Mouse (Mus musculus) gastrocnemius, postnatal 14 days (tissue): ENCODE data around the gene Gsc2. TPM values are rescaled to one million over a fixed set of nuclear protein-coding genes. Genes with fewer than 3 reads are reported as not detected.
"Not testable (repeated sequence)": the region's sequence is repeated elsewhere in the genome, so short reads cannot be mapped to it uniquely, and the experiment has no call there.

Experiments used
- DNase-seq: peaks from one replicate; pipeline ENCODE4 v3.0.0; 2021; ENCODE audit warnings: mixed read lengths
- intact Hi-C: fragments of 180-260 bp; cut with DNase I; formaldehyde crosslinking; loops from one replicate; pipeline ENCODE4 v1.15.1; 2025; ENCODE audit warnings: low total_unique reads
- long read RNA-seq, 2 experiments: library from polyadenylated mRNA; stranded (forward); transcript quantifications; one replicate each; pipeline ENCODE4 v2.0.0; 2021
- total RNA-seq, 2 experiments: library from RNA; stranded (reverse); gene quantifications; 2 replicates each; pipeline ENCODE4 v1.2.3; 2021

Gsc2 gene
- total RNA-seq = not detected
- long read RNA-seq, experiment 1 = 0 reads
- long read RNA-seq, experiment 2 = 0 reads

DNA sequence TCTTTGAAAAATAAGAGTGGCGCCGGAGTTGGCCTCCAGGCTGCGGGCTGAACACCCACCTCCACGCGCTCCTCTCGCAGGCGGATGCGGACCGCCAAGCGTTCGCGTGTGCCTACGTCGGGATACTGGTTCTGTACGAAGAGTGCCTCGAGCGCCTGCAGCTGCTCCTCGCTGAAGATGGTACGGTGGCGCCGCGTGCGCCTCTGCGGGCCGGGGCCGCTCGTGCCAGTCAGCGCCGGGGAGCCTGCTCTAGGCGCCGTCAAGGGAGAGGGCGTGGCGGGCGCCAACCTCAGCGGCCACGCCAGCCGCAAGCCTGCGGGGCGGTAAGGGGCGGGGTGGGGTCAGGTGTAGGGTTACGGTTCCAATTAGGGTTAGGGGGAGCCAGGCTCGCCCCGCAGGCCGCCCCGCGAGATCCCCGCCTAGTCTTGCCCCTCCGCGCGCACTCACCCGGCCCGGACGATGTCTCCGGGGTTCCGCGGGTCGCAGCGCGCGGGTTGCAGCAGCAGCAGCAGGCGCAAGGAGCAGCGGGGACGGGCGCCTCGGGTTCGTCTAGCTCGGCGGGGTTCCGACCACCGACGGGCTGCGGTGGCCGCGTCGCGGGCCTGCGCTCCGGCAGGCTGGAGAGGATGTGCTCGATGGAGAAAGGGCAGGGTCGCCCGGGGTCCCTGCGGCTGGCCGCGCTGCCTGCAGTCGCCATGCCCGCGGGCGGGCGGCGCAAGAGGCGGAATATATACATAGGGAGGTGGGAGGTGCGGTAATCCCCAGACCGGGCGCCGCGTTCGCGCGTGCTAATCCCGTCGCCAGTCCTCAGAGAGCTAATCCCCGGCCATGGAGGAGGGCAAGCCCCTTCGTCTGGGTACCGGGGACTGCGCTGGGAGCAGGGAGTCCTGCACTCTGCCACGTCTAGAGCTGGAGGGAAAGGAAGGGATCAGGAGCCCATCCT, at the start of gene Gsc2:
Gsc2 (minus strand) TSS at position 753 of the 943 bp plus-strand sequence.
- intact Hi-C loops = loop anchor here (5.0 kb wide), 2 partner anchors 73 to 133 kb away; no protein-coding TSS in a partner anchor
- DNase-seq = no peak

DNA sequence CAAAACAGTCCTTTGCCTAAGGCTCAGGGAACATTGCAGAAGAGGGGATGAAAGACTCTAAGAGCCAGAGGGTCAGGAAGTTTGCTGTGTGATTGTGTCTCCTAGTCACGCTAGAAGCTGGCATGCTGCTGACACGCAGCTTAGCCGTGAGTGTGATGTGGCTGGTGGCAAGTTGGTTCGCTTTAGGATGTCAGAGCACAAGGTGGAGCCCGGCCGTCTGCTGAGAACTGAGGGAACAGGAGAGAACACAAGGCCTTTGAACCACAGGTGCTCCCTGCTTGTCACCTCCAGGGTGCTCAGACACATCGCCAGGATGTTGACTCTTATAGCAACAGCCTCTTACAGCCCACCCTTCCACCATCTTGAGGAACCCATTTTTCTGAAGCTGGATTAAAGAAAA, 47.2 kb upstream of the Gsc2 start:
- intact Hi-C loops = no loop called here
- DNase-seq = no peak

DNA sequence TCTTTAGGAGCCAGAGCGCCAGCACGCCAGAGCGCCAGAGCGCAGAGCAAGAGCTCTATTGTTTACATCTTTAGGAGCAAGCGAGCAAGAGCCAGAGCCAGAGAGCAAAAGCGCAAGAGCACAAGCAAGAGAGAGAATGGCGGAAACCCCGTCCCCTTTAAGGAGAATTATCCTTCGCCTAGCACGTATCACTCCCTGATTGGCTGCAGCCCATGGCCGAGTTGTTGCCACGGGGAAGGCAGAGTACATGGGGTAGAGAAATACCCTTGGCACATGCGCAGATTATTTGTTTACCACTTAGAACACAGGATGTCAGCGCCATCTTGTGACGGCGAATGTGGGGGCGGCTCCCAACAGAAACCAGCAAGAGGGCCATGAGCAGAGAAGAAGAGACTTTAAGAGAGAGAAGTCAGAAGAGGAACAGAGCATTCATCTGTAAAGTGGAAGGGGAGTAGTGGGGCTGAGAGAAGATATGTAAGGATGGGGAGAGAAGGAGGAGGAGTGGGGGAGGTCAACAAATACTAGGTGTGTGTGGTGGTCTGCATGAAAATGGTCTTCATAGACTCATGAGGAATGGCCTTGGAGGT, 41.3 kb upstream of the Gsc2 start:
- intact Hi-C loops, DNase-seq: not testable (repeated sequence)

DNA sequence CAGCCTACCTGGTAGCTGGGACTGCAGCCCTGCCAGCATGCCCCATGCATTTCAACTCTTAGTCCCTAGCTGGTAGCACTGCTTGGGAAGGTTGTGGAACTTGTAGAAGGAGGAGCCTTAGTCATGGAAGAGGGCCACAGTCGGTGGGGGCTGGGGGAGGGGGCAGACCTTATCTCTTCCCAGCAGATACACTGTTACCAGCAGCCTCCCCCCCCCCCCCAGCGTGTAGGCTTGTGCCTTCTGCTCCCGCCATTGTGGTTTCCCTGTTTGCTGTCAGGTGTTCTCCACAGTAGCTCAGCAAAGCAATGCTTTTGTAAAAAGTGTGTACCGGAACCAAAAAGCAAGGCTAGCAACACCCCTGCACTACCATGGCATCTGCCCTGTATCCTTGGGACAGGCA, 36.8 kb upstream of the Gsc2 start:
- DNase-seq = no peak
- intact Hi-C loops = no loop called here

DNA sequence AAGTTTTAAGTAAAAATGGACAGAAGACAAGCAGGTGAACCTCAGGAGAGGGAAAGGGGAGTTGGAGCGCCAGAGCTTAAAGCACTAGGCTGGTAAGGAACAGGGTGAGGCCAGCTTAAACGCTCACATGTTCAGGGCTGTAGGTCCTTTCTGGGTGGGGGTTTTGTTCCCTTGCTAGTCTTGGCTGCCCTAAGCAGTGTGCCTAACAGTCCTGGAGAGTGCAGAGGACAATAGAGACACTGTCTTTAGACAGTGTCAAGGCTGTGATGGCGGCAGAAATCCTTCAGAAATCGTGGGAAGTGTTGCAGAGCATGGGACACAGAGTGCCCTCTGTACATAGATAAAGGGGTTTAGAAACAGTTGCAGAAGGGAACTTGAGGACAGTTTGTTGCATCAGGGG, 35.2 kb upstream of the Gsc2 start:
- no peak for DNase-seq

DNA sequence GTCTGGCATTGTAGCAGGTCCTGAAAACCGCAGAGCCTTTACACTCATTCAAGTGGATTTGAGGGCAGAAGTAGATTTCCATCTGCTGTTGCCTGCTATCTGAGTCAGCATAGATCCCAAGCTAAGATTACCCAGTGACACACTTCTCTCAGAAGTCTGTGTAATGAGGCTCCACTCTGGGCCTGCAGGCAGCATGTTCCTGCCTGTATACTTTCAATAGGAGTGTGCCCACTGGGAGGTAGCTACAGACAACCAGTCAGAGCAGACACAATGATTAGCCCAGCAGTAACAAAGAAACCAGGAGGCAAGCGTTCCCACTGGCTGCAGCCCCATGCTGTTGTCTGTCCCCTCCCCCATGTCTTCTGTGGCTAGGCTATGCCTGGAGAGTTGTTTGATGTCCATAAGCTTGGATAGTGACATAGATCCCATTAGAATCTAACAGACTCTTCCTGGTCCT, 34.6 kb upstream of the Gsc2 start:
- intact Hi-C loops = no loop called here
- no peak for DNase-seq

More for the DNA sequence above, 35.2 kb upstream of the Gsc2 start:
- intact Hi-C loops = no loop called here

DNA sequence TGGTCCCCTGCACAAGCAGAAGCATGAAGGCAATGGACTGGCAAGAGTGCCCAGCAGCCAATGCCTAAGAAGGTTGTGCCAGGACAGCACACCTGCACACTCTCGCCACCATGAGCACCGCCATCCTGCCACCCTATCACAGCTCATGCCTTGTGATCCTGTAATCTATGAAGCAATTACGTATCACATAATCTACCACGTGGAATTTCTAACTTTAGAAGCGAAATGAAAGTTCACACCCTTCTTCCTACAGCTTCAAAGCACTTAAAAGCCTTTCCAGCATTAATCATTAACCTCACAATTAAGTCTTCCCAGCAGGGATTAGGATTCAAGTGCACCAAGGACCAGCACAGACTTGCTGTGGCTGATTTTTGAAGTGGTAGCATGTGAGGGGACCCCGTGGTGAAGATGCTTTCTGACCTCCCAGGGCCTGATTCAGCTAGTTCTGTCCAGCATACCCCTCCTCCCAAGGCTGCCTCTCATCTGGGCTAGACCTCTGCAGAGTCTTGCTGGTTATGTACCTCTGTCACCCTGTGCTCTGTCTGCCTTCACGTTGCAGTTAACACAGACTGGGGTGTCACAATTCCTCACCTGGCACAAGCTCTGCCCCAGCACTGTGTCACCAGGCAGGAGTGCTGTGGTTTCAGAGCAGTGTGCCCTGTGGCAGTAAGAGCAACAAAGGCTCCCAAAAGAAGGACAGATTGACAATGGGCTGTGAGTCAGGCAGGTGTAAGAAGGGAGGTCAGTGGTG, 30.4 kb upstream of the Gsc2 start:
- intact Hi-C loops = no loop called here
- DNase-seq = no peak

DNA sequence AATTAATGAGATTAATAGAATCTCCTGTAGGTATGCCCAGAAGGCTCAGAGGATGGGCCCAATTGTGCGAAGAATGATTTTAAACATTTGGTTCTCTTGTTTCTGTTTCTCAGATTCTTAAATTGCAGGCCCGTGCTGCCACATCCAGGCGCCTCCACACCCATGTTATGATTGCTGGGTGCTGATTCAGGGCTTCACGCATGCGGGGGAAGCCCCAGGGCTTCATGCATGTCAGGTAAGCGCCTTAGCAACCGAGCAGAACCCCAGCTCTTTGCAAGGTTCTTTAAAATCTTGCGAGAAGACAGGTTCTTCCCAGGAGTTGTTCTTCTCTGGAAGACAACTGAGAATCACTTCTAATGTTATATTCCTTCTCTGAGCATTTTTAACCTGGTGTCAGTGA, 28.6 kb upstream of the Gsc2 start:
- intact Hi-C loops = no loop called here
- no peak for DNase-seq

DNA sequence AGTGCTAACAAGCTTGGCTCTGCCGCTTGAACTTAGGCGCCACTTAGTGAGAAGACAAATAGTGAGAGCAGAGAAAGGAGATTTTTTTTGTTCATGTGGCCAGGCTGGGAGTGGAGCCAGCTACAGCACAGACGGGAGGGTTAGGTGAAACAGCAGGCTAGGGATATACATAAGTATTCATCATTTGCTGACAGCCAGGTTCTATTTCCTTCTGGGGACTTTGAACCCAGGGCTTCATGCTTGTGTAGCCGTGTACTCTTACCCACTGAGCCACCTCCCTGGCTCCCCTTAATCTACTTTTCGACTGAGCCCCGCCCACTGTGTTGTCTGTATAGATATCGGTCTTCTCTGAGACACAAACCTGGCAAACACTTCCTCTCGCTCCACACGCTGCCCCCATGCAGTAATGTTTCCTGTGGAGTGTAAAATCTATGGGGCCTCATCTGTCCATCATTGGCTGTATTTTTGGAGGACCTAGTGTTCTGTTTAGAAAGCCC, 24.4 kb upstream of the Gsc2 start:
- no peak for DNase-seq
- intact Hi-C loops = no loop called here

DNA sequence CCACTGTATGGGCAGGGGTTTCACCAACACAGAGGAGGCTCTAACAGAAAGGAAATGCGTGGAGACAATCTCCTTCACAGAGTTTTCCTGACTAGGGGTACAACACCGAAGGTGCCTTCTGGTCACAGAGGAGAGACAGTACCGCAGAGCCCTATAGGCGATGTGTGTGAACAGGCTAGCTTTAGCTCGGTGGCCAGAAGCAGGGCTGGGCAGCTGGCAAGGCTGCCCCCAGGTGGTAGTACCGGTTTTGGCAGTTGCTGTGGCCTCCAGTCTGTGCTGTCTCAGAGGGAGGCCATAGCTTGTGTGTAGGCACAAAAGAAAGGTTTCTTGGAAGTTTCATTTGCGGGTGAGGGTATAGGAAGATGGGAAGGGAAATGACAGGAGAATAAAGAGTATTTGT, 24.0 kb upstream of the Gsc2 start:
- DNase-seq = peak; percentile 40
- intact Hi-C loops = no loop called here

DNA sequence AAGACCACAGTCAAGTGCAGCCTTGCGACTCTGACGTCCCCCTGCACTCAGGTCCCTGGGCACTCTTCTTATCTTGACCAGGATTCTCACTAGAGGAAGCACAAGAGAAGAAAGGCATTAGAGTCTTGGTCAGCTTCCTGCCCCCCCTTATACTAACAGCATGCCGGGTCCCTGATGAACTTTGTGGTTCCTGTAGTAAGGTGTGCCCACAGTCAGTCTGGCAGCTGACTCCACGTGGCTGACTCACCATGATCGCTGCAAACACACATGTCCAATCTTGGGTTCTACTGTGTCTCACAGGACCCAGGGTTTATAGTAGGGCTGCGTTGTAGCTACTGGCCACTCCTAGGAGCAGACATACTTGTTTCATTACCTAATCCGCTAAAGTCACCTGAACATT, 23.3 kb upstream of the Gsc2 start:
- DNase-seq = no peak
- intact Hi-C loops = no loop called here

DNA sequence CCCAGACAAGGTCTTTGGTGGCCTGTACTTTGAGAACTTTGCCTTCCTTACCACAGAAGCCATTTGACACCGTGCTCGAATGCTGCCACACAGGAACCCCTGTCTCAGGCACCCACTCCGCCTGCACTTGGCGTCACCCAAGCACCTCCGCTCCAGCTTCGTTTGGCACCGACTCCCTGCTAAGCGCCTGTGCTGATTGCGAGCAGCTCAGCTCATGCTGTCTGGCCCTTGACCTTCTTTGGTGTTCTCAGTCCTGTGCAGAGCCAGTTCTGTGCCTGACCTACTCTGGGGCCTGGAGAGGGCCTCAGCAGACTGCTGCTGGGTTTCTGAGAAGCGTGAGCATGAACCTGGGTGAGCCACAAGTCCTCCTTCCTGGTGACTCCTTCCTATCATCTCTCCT, 21.9 kb upstream of the Gsc2 start:
- no peak for DNase-seq
- intact Hi-C loops = no loop called here

DNA sequence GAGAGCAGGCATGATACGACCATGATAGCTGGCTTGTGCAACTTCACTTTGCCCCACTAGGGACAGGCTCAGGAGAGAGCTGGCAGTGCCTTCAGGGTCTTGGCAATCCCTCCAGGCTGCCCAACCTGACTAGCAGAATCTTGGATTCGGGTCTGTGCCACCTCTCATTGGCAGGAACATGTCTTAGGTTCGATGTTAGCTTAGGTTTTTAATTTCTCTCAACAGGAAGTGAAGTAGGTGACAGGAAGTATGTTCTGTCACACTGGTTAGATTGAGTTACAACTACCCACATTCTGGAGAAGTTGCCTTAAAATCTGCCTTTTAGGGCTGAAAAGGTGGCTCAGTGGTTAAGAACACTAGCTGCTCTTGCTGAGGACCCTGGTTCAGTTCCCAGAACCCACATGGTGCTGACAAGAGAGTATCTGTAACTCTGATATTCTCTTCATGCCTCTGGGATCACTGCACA, 19.6 kb upstream of the Gsc2 start:
- no peak for DNase-seq
- intact Hi-C loops = no loop called here

DNA sequence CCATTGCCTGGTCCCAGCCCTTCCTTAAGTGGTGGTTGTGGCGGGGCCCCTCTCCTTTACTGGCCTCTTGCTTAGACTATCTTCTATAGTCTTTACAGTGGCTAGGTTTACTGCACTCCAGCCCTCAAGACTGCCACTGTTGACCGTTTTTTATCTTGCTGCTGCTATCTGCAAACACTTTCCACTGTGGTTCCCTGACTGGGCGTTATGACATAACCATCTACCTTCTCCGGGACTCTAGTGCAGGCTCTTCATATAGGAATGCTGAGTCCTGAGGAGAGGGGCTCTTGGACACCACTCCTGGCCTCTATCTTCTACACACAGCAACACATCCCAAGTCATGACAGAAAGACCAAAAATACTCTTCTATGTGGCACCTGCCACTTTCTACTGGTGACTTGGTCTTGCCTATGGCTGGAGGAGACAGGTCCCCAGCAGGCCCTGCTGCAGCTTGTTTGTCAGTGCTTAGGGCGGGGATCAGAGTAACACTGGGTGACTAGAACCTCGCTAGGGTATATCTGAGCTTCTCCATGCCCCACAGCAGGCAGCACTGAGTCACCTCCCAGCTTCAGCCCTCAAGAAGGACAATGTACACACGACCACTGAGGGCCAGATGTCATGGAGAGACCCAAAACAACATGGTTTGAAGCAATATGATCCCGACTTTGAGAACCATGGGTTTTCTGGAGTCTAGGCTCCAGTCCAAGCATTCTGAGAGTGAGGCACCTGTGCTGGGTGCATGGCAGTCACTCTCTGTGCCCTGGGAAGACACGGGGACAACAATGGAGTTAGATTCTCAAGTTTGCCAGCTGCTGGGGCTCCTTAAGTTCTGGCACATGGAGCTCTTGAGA, 19.0 kb upstream of the Gsc2 start:
- DNase-seq = no peak
- intact Hi-C loops = no loop called here

DNA sequence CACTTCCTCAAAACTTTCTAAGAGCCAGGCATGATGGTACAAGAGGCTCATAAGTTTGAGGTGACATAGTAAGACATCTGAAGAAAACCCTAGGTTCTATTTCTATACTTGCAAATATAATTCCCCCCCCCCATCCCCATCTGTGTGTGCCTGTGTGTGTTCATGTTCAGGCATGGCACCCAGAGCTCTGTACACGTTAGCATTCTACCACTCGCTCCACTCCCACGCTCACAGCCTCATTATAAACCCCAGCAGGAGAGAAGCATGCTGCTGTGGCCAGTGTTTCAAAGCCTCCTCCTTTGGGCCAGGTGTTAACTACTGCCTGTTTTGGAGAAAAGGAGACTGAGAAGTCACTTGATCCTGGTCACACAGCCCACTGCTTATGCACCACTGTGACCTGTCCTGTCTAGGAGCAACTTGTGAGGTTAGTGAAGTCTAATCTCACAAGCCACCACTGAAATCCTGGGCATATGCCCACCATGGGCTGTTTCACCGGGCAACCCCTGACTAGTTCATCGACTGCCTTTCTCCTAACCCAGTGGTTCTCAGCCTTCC, 17.1 kb upstream of the Gsc2 start:
- intact Hi-C loops = no loop called here
- no peak for DNase-seq

DNA sequence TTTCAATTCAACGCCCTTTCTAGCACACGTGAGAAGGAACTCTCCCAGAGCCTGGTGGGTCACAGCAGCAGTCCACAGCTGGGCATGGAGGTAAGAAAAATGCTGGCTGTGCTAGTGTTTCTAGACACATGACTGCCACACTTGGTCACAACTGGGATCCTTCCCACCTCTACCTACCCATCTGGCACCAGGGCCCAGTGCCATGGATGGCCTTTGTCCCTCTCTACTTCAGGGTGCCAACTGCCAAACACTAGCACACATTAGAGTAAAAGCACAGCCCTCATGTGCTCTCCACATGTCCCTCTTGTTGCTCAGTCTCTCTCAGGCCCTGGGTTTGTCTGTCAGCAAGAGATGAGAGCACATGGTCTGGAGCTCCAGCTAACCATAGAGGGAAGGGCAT, 14.8 kb upstream of the Gsc2 start:
- intact Hi-C loops = no loop called here

DNA sequence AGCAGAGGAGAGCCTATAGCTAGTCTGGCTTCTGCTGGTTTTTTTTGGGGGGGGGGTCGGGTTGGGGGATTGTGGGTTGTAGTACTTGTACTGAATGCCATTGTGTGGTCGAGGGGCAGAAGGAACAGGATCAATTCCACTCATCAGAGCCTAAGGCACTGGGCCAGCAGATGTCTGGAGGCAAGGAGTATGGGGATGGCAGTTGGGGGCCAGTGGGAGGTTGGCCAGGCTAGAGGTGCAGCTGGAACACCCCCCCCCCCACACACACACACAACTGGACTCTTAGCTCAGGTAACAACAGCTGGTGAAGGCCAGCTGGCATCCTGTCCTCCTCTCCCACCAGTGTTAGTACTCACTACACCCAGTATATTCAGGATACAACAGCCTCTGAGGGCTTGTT, 14.4 kb upstream of the Gsc2 start:
- intact Hi-C loops = no loop called here
- no peak for DNase-seq

More for the DNA sequence above, 14.8 kb upstream of the Gsc2 start:
- no peak for DNase-seq

DNA sequence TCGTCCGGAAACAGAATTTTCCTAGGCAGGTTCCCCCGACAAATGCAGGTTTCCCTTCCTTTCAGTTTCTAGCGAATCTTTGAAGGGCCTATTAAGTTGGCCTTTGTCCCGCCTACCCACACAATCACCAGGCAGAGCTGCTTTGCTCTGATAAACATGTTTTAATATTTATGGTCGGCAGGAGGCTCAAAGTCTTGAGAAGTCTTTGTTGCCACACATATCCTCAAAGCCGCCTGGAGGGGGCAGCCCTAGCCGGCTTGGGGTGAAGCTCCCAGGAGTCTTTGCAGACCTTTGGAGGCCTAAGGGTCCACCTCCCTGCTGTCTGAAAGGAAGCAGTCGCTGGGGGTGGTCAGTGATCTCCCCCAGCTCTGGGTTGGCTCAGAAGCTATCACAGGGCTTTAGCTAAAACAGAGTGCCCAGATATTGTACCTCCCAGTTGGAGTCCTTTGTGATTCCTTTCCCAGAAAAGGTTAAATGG, 13.8 kb upstream of the Gsc2 start:
- intact Hi-C loops = no loop called here
- DNase-seq = peak; percentile 74
